ENCODE assay signal across 8 mouse cellular contexts in the genomic region with DNA sequence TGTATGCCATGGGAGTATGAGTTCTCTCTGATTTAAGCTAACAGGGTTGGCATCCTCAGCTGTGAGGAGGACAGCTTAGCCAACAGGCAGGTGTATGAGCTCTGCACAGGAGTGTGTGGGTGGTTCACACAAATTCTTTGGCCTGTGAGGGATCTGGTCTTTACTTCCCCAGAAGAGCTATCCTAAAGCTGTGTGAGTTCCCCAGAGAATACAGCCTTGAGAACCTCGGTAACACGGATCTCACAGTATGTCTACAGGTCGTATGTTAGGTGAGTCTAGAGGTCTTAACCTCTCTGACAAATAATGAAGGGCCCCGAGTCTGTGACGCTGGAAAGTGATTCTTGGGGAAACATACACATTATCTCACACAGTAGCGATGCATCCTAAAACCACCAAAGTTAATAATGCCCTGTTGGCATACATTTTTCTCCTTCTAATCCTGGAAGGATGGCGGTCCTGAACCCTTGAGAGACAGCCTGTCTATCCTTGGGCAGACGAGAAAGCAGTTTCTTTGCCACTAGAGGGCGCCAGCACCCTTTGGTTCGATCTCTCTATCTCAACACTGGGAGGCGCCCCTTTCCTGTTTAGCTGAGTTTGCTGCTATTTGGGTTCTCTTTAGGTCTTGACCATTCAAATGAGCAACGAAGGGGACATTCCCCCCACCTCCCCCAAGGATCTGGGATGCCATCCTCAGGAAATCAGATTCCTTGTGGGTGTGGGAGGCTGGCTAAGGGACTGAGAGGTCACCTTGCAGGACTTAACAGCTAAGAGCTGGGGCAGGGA. TPM values are rescaled to one million over a fixed set of nuclear protein-coding genes. Genes with fewer than 3 reads are reported as not detected.
DNase-seq lines count a peak whose midpoint lies in the region; ATAC-seq lines count a peak whose summit lies in the region.

No protein-coding gene starts in this region.

- peak; percentile 76 for ATAC-seq in common myeloid progenitor, adult 5-6 weeks (replicated peaks; ENCODE audit: low read depth, poor library complexity, severe bottlenecking)
- peak; percentile 61 for ATAC-seq in inflammation-experienced regulatory T-cells, adult 6 months
- ATAC-seq in megakaryocyte-erythroid progenitor cell, adult 5-6 weeks (replicated peaks; ENCODE audit: low FRiP score, low TSS enrichment, poor library complexity, severe bottlenecking) = peak; percentile 66

- peak; percentile 95 for DNase-seq in adipocyte (ENCODE audit: low spot score)
- peak; percentile 77 to 86 for DNase-seq in gastrocnemius, adult 8-10 months (ENCODE audit: low spot score in 2 of 2)
- DNase-seq in left cerebral cortex, postnatal 14 days (ENCODE audit: low spot score in 2 of 2) = peak; percentile 89 to 96
- DNase-seq in right cerebral cortex, postnatal 36 days (ENCODE audit: low spot score in 2 of 2) = peak; percentile 82 to 83
- peak; percentile 79 to 90 for DNase-seq in urinary bladder, postnatal 4 days (ENCODE audit: low spot score in 2 of 2)

- intact Hi-C loops in left cerebral cortex, postnatal 14 days (cut with DNase I) = loop anchor here (1.0 to 10.0 kb wide), 5 partner anchors 119 to 496 kb away; no protein-coding TSS in a partner anchor

RNA-seq across cellular contexts. Expression of a gene that starts 5.2 kb away (rescaled TPM):
- total RNA-seq in common myeloid progenitor, adult 5-6 weeks (2017) = 20.8 and 24.3 TPM in 2 replicates
- 1 to 10 TPM; 7.2 to 8.1 (median 7.8) TPM for total RNA-seq in gastrocnemius, adult 8-10 months (2022)
- polyA plus RNA-seq in inflammation-experienced regulatory T-cells, adult 6 months (2017; shearing (Covaris generic)) = 100 to 1,000 TPM in 2 of 3 experiments, 10 to 100 TPM in 1; 83.5 to 124 (median 120) TPM
- total RNA-seq in left cerebral cortex, postnatal 14 days (2021) = 10 to 100 TPM; 18.1 to 20.8 TPM
- 75.6 and 93.3 TPM in 2 replicates for total RNA-seq in megakaryocyte-erythroid progenitor cell, adult 5-6 weeks (2014; fragmentation: Nextera tagmentation)
- total RNA-seq in megakaryocyte-erythroid progenitor cell, adult 5-6 weeks (2017) = 39.5 and 66.4 TPM in 2 replicates

Comparison
In these comparisons a context has a peak if more than half of its experiments do, and no peak if none do; other contexts are left out.
1. Peak in every context shown above with its lines: DNase-seq and ATAC-seq.